Mouse (Mus musculus): Measurements from ENCODE around the gene Cbarp. TPM values are rescaled to one million over a fixed set of nuclear protein-coding genes. Genes with fewer than 3 reads are reported as not detected.

Cbarp gene
- polyA plus RNA-seq, 1 experiment from 2014 or later = 13.8 TPM

- Histone ChIP-seq H3K27ac (peak overlapping the region; percentile 19; the same call in 1 of the 2 replicates), H3K4me2 (no peak overlapping the region)
- no peak for ATAC-seq (ENCODE audit: low FRiP score)
These were observed 5.3 kb upstream of the Cbarp start for GRCm38 (mm10) chr10:80145896-80146295.

GRCm38 (mm10) chr10:80144864-80145838, 4.5 kb upstream of the Cbarp start:
- Histone ChIP-seq H3K4me1 (peaks cover 68% of the 10 kb centered on the region), H3K27me3 (no peaks in the 10 kb centered on the region), H3K36me3 (replicated peaks) (peaks cover 38% of the 10 kb centered on the region), H3K9ac (peak overlapping the region; percentile 17; the same call in 1 of the 2 replicates), H3K4me2 (no peak overlapping the region), H3K27ac (peak overlapping the region; percentile 43; the same call in 1 of the 2 replicates), H3K4me3 (replicated peaks) (peak overlapping the region; percentile 10; the same call in 1 of the 2 replicates), H3K9me3 (no peaks in the 10 kb centered on the region)
- ATAC-seq (ENCODE audit: low FRiP score) = no peak
- whole genome bisulfite sequencing = 76% methylated on average over 20 of the region's 20 CpGs

More at GRCm38 (mm10) chr10:80145896-80146295, 5.3 kb upstream of the Cbarp start:
- Histone ChIP-seq H3K9me3 (no peaks in the 10 kb centered on the region), H3K9ac (no peak overlapping the region; the same call in 1 of the 2 replicates), H3K4me1 (peaks cover 63% of the 10 kb centered on the region), H3K27me3 (no peaks in the 10 kb centered on the region), H3K36me3 (replicated peaks) (peaks cover 38% of the 10 kb centered on the region), H3K4me3 (replicated peaks) (no peak overlapping the region)
- 90% methylated on average over 6 of the region's 6 CpGs for WGBS

GRCm38 (mm10) chr10:80144159-80144558, 3.5 kb upstream of the Cbarp start:
- no peak overlapping the region for H3K4me2 ChIP-seq
- H3K4me1 ChIP-seq = peaks cover 73% of the 10 kb centered on the region
- H3K9me3 ChIP-seq = no peaks in the 10 kb centered on the region
- H3K27me3 ChIP-seq = peaks cover 7% of the 10 kb centered on the region; the same call in 1 of the 2 replicates
- WGBS = 91% methylated on average over 12 of the region's 12 CpGs
- no peak for ATAC-seq (ENCODE audit: low FRiP score)
- no peak overlapping the region for H3K27ac ChIP-seq
- H3K9ac ChIP-seq = no peak overlapping the region
- peaks cover 34% of the 10 kb centered on the region for H3K36me3 ChIP-seq (replicated peaks)
- H3K4me3 ChIP-seq (replicated peaks) = peak overlapping the region; percentile 10; the same call in 1 of the 2 replicates

- Histone ChIP-seq H3K9me3 (no peaks in the 10 kb centered on the region), H3K4me1 (peaks cover 76% of the 10 kb centered on the region), H3K27me3 (peaks cover 7% of the 10 kb centered on the region; the same call in 1 of the 2 replicates), H3K4me2 (0 out of 2 replicates have a peak overlapping the region, but pooled peaks have one; percentile 89), H3K36me3 (replicated peaks) (peaks cover 34% of the 10 kb centered on the region), H3K4me3 (replicated peaks) (0 out of 2 replicates have a peak overlapping the region, but pooled peaks have one; percentile 10), H3K9ac (no peak overlapping the region), H3K27ac (no peak overlapping the region)
- no peak for ATAC-seq (ENCODE audit: low FRiP score)
- 92% methylated on average over 7 of the region's 7 CpGs for WGBS
These were observed 3.0 kb upstream of the Cbarp start for GRCm38 (mm10) chr10:80143664-80144063.

- Histone ChIP-seq H3K4me3 (replicated peaks) (peak overlapping the region; percentile 65), H3K9ac (peak overlapping the region; percentile 81), H3K27ac (peak overlapping the region; percentile 75), H3K36me3 (replicated peaks) (peaks cover 34% of the 10 kb centered on the region), H3K27me3 (peaks cover 15% of the 10 kb centered on the region; the same call in 1 of the 2 replicates), H3K4me2 (peak overlapping the region; percentile 89), H3K4me1 (peaks cover 81% of the 10 kb centered on the region), H3K9me3 (no peaks in the 10 kb centered on the region)
- ATAC-seq (ENCODE audit: low FRiP score) = no peak
- WGBS = under 1% methylated on average over 15 of the region's 15 CpGs
These were observed 1.9 kb upstream of the Cbarp start for GRCm38 (mm10) chr10:80142530-80142925.

- peak overlapping the region; percentile 82 for H3K27ac ChIP-seq
These were observed 1.3 kb upstream of the Cbarp start for GRCm38 (mm10) chr10:80141786-80142529.

GRCm38 (mm10) chr10:80141243-80141642, 608 bp upstream of the Cbarp start:
- peak; percentile 51 for ATAC-seq (ENCODE audit: low FRiP score)
- Histone ChIP-seq H3K4me1 (peaks cover 82% of the 10 kb centered on the region), H3K27ac (peak overlapping the region; percentile 82), H3K36me3 (replicated peaks) (peaks cover 31% of the 10 kb centered on the region), H3K4me2 (peak overlapping the region; percentile 89), H3K4me3 (replicated peaks) (peak overlapping the region; percentile 65), H3K9ac (peak overlapping the region; percentile 51), H3K27me3 (peaks cover 27% of the 10 kb centered on the region), H3K9me3 (no peaks in the 10 kb centered on the region)
- under 1% methylated on average over 29 of the region's 29 CpGs for WGBS

More at GRCm38 (mm10) chr10:80141786-80142529, 1.3 kb upstream of the Cbarp start:
- WGBS = 1% methylated on average over 43 of the region's 43 CpGs
- H3K36me3 ChIP-seq (replicated peaks) = peaks cover 34% of the 10 kb centered on the region
- peaks cover 20% of the 10 kb centered on the region for H3K27me3 ChIP-seq
- peaks cover 81% of the 10 kb centered on the region for H3K4me1 ChIP-seq
- ATAC-seq (ENCODE audit: low FRiP score) = peak; percentile 83
- peak overlapping the region; percentile 89 for H3K4me2 ChIP-seq
- H3K9me3 ChIP-seq = no peaks in the 10 kb centered on the region
- peak overlapping the region; percentile 81 for H3K9ac ChIP-seq
- peak overlapping the region; percentile 65 for H3K4me3 ChIP-seq (replicated peaks)

GRCm38 (mm10) chr10:80139975-80140665, 515 bp downstream of the Cbarp start:
- peak overlapping the region; percentile 72; the same call in 1 of the 2 replicates for H3K4me3 ChIP-seq (replicated peaks)
- H3K36me3 ChIP-seq (replicated peaks) = peaks cover 31% of the 10 kb centered on the region
- H3K4me2 ChIP-seq = 0 out of 2 replicates have a peak overlapping the region, but pooled peaks have one; percentile 89
- 0 out of 2 replicates have a peak overlapping the region, but pooled peaks have one; percentile 51 for H3K9ac ChIP-seq
- H3K9me3 ChIP-seq = no peaks in the 10 kb centered on the region
- H3K27ac ChIP-seq = no peak overlapping the region
- H3K27me3 ChIP-seq = peaks cover 38% of the 10 kb centered on the region
- ATAC-seq (ENCODE audit: low FRiP score) = no peak
- peaks cover 73% of the 10 kb centered on the region for H3K4me1 ChIP-seq
- WGBS = 78% methylated on average over 11 of the region's 11 CpGs

- H3K36me3 ChIP-seq (replicated peaks) = peaks cover 31% of the 10 kb centered on the region
- no peak for ATAC-seq (ENCODE audit: low FRiP score)
These were observed 1.2 kb downstream of the Cbarp start for GRCm38 (mm10) chr10:80139439-80139775.

GRCm38 (mm10) chr10:80138553-80139438, 1.8 kb downstream of the Cbarp start, which contains the start of gene Atp5d:
TSS of gene Atp5d (plus strand) at chr10:80138632.
- Histone ChIP-seq H3K27ac (peak within 1 kb of the TSS; percentile 90), H3K9ac (peak within 1 kb of the TSS; percentile 91), H3K4me3 (replicated peaks) (peak within 1 kb of the TSS; percentile 72), H3K4me2 (peak within 1 kb of the TSS; percentile 95), H3K9me3 (no peaks in the 10 kb centered on the region), H3K4me1 (peaks cover 63% of the 10 kb centered on the region), H3K36me3 (replicated peaks) (peaks cover 29% of the 10 kb centered on the region), H3K27me3 (peaks cover 47% of the 10 kb centered on the region)
- peak; percentile 14 for ATAC-seq (ENCODE audit: low FRiP score)
- WGBS = under 1% methylated on average over 57 of the region's 94 CpGs

More at GRCm38 (mm10) chr10:80139439-80139775, 1.2 kb downstream of the Cbarp start:
- no peaks in the 10 kb centered on the region for H3K9me3 ChIP-seq
- H3K4me3 ChIP-seq (replicated peaks) = peak overlapping the region; percentile 72
- peak overlapping the region; percentile 95 for H3K4me2 ChIP-seq
- WGBS = 0% methylated on average over 9 of the region's 10 CpGs
- H3K27me3 ChIP-seq = peaks cover 45% of the 10 kb centered on the region
- H3K27ac ChIP-seq = peak overlapping the region; percentile 90
- peak overlapping the region; percentile 91 for H3K9ac ChIP-seq
- H3K4me1 ChIP-seq = peaks cover 70% of the 10 kb centered on the region
